Mouse (Mus musculus) spleen, embryonic (tissue): ENCODE measurements around the gene Larp1.
"Not testable (repeated sequence)": the region's sequence is repeated elsewhere in the genome, so short reads cannot be mapped to it uniquely, and the experiment has no call there.

Source experiments
- CTCF ChIA-PET: fragments of 350-600 bp; sonication (Branson Sonifier 250); formaldehyde crosslinking; loops from one replicate; lab custom pipeline; 2022; lab: Charles Lee

Larp1 gene

GRCm38 (mm10) chr11:58026337-58026736 is 17.5 kb downstream of the Larp1 start:
- CTCF ChIA-PET = no interaction called here

GRCm38 (mm10) chr11:58026860-58027259 is 18.0 kb downstream of the Larp1 start:
- CTCF ChIA-PET = no interaction called here

DNA sequence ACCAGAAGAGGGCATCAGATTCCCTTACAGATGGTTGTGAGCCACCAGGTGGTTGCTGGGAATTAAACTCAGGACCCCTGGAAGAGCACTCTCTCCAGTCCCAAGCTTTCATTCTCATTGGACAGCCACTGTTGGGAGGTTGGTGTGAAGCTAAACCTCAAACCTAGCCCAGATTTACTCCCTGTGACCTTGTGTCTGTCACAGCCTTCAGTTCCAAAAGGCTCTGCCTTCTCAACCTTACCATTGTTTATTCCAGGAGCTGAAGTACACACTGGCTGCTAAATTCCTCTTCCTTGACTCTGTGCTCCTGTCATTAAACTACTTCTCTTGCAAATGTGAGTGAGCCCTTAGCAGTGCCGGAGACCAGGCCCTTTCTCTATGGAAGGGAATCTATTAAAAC is 20.1 kb downstream of the Larp1 start:
- CTCF ChIA-PET = no interaction called here

- CTCF ChIA-PET = no interaction called here
Measured at GRCm38 (mm10) chr11:58029869-58030268, 21.0 kb downstream of the Larp1 start.

DNA sequence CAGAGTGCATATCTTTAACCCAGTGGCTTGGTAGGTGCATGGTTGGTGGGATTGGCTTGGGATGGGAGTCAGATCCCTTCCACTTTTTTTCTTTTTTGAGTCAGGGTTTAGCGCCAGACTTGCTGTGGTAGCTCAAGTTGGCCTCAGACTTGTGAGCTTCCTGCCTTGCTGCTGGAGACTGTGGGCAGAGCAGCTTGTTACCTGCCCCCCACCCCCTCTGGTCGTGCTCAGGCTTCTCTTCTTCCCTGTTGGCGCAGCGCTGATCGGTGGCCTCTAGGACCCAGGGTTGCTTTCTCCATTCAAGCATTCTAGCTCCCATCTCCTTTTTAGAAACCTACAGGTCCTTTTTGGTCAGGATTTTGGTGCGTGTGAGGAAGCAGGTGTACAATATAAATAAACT is 22.3 kb downstream of the Larp1 start:
- CTCF ChIA-PET = interaction anchor here (1.2 kb wide), 1 partner anchor 21 kb away, joined by 5 read pairs; no protein-coding TSS in a partner anchor

- CTCF ChIA-PET = interaction anchor here (0.6 kb wide), 1 partner anchor 136 kb away, joined by 3 read pairs; no protein-coding TSS in a partner anchor
Measured at GRCm38 (mm10) chr11:58033635-58034034, 24.8 kb downstream of the Larp1 start.

- CTCF ChIA-PET = interaction anchor here (0.6 kb wide), 1 partner anchor 378 kb away, joined by 5 read pairs; no protein-coding TSS in a partner anchor
Measured at GRCm38 (mm10) chr11:58039027-58039426, 30.2 kb downstream of the Larp1 start.

GRCm38 (mm10) chr11:58042861-58043431 is 34.1 kb downstream of the Larp1 start:
- CTCF ChIA-PET = no interaction called here

DNA sequence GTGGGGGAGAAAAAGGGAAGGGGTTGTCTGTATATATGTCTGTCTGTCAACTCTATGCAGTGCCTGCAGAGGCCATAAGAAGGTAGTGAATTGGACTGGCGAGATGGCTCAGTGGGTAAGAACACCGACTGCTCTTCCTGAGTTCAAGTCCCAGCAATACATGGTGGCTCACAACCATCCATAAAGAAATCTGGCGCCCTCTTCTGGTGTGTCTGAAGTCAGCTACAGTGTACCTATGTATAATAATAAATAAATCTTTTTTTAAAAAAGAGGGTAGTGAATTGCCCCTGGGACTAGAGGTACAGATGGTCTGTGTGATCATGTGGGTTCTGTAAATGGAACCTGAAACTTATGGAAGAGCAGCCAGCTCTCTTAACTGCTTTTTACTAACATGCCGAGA is 37.6 kb downstream of the Larp1 start:
- CTCF ChIA-PET = no interaction called here

GRCm38 (mm10) chr11:58057455-58057854 is 48.6 kb downstream of the Larp1 start:
- CTCF ChIA-PET = interaction anchor here (1.0 kb wide), 1 partner anchor 106 kb away, joined by 4 read pairs; no protein-coding TSS in a partner anchor

GRCm38 (mm10) chr11:58059752-58060151 is 50.9 kb downstream of the Larp1 start:
- CTCF ChIA-PET = not testable (repeated sequence)

- CTCF ChIA-PET = not testable (repeated sequence)
Measured at GRCm38 (mm10) chr11:58061218-58061617, 52.4 kb downstream of the Larp1 start.

- CTCF ChIA-PET = no interaction called here
Measured at GRCm38 (mm10) chr11:58062586-58062985, 53.7 kb downstream of the Larp1 start.

- CTCF ChIA-PET = no interaction called here
Measured at GRCm38 (mm10) chr11:58065025-58065424, 56.2 kb downstream of the Larp1 start.

- CTCF ChIA-PET = no interaction called here
Measured at GRCm38 (mm10) chr11:58072978-58073377, 64.1 kb downstream of the Larp1 start.

- CTCF ChIA-PET = no interaction called here
Measured at GRCm38 (mm10) chr11:58077270-58077669, 68.4 kb downstream of the Larp1 start.

DNA sequence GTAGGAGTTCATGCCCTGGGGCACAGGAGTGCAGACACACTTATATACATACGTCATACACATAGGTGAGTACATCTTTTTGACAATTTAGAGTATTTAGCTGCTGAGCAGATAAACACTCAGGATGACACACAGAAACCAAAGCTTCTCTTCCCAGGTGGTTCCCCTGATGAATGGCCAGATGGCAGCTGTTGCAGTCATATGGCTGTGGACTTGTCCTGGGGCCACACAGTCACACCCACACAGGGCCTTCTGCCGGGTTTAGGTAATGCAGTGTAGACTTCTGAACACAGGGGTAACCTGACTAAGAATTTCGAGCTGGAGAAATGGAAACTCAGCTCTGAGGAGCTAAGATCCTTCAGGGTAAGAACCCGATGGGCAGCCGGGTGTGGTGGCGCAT is 72.9 kb downstream of the Larp1 start:
- CTCF ChIA-PET = no interaction called here

DNA sequence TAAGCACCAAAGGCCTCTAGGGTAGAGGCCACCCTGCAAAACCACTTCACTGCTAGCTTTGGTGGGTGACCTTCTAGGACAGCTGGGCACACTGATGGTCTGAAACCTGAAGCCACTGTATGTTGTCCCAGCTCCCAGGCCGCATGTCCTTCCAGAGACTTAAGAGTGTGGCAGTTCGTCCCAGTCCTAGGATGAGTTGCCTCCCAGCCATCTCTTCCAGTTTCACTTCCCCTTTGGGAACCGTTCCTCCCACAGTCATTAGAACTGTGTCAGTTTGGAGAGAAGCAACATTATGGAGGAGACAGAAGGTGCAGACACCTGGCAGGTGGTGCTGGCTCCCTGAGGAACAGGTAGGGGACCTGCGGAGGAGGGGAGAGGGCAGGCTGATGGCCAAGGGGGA is 83.7 kb downstream of the Larp1 start:
- CTCF ChIA-PET = no interaction called here

GRCm38 (mm10) chr11:58093021-58093528 is 84.2 kb downstream of the Larp1 start, which contains the start of gene Gm12248:
TSS of gene Gm12248 (minus strand) at chr11:58093134.
- CTCF ChIA-PET = interaction anchor here (0.7 kb wide), 1 partner anchor 217 kb away, joined by 3 read pairs; no protein-coding TSS in a partner anchor

- CTCF ChIA-PET = no interaction called here
Measured at GRCm38 (mm10) chr11:58094766-58095165, 85.9 kb downstream of the Larp1 start.

DNA sequence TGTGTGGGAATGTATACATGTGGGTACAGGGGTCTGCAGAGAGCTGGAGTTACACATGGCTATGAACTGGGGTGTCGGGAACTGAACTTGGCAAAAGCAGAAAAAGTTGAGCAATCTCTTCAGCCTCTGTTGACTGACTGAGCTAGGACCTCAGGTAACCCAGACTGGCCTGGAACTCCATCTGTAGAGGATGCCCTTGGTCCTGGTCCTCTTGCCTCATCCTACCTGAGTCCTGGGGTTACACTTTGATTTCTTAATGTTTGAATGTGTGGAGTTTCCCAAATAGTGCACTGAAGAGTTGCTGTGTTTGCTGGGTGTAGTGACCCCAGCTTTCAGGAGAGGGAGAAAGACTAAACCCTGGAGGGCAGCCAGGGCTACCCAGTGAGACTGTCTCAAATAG is 86.7 kb downstream of the Larp1 start:
- CTCF ChIA-PET = interaction anchor here (0.7 kb wide), 1 partner anchor 25 kb away, joined by 3 read pairs; no protein-coding TSS in a partner anchor

GRCm38 (mm10) chr11:58096160-58096559 is 87.3 kb downstream of the Larp1 start:
- CTCF ChIA-PET = interaction anchor here (0.7 kb wide), 1 partner anchor 26 kb away, joined by 3 read pairs; no protein-coding TSS in a partner anchor
